Mouse (Mus musculus) heart, embryonic 15.5 days (tissue): Measurements from ENCODE around the gene Rfx2. TPM values are rescaled to one million over a fixed set of nuclear protein-coding genes. Genes with fewer than 3 reads are reported as not detected.

Source experiments
- polyA plus RNA-seq: library from polyadenylated mRNA; unstranded; fragments of >200 nt; fragmentation: Nextera tagmentation; extraction: Ambion mirVana; gene quantifications from 2 replicates; pipeline ENCODE4 v1.2.1, GENCODE M21; 2015

Gene Rfx2
- polyA plus RNA-seq, 1 experiment from 2014 or later: 4.8 TPM

Other genes starting within 250 kb of the Rfx2 start
- gene Safb2, start 246.4 kb downstream of the Rfx2 start, polyA plus RNA-seq: 52.2 and 63.9 TPM in 2 replicates
- 71.2 and 76.0 TPM in 2 replicates for gene Safb, start 246.2 kb downstream of the Rfx2 start, polyA plus RNA-seq
- 289 and 331 TPM in 2 replicates for gene 2410015M20Rik, start 221.2 kb downstream of the Rfx2 start, polyA plus RNA-seq
- 1,116 and 1,311 TPM in 2 replicates for gene Rpl36, start 217.6 kb downstream of the Rfx2 start, polyA plus RNA-seq
- 46.4 and 57.4 TPM in 2 replicates for gene Lonp1, start 204.1 kb downstream of the Rfx2 start, polyA plus RNA-seq
- gene Catsperd, start 202.9 kb downstream of the Rfx2 start, polyA plus RNA-seq: 0.09 and 0.13 TPM in 2 replicates
- gene Ranbp3, start 157.7 kb downstream of the Rfx2 start, polyA plus RNA-seq: 51.9 and 65.2 TPM in 2 replicates
- 912 and 1,025 TPM in 2 replicates for gene Ndufa11, start 113.2 kb downstream of the Rfx2 start, polyA plus RNA-seq
- gene Vmac, start 113.0 kb downstream of the Rfx2 start, polyA plus RNA-seq: 11.6 and 16.5 TPM in 2 replicates
- gene Nrtn, start 73.5 kb downstream of the Rfx2 start, polyA plus RNA-seq: 19.8 and 25.7 TPM in 2 replicates
- gene Dus3l, start 66.3 kb downstream of the Rfx2 start, polyA plus RNA-seq: 28.3 and 37.6 TPM in 2 replicates
- gene Prr22, start 60.8 kb downstream of the Rfx2 start, polyA plus RNA-seq: 0.92 and 1.1 TPM in 2 replicates
- not detected in 2 replicates for gene Acsbg2, start 43.4 kb upstream of the Rfx2 start, polyA plus RNA-seq
- 0.30 and 0.43 TPM in 2 replicates for gene 1700061G19Rik, start 44.5 kb upstream of the Rfx2 start, polyA plus RNA-seq
- 25.8 and 35.3 TPM in 2 replicates for gene Mllt1, start 104.4 kb upstream of the Rfx2 start, polyA plus RNA-seq
- gene Acer1, start 151.1 kb upstream of the Rfx2 start, polyA plus RNA-seq: 0.08 TPM in 1 of 2 replicates, not detected in the other
- 103 and 114 TPM in 2 replicates for gene Clpp, start 159.3 kb upstream of the Rfx2 start, polyA plus RNA-seq
- 52.1 and 52.4 TPM in 2 replicates for gene Alkbh7, start 166.3 kb upstream of the Rfx2 start, polyA plus RNA-seq
- gene Pspn, start 169.0 kb upstream of the Rfx2 start, polyA plus RNA-seq: 0.33 TPM in 1 of 2 replicates, not detected in the other
- 33.7 and 41.1 TPM in 2 replicates for gene Gtf2f1, start 180.3 kb upstream of the Rfx2 start, polyA plus RNA-seq
- gene Gm17949, start 180.5 kb upstream of the Rfx2 start, polyA plus RNA-seq: 0.23 and 0.48 TPM in 2 replicates
- gene Khsrp, start 200.5 kb upstream of the Rfx2 start, polyA plus RNA-seq: 23.3 and 29.3 TPM in 2 replicates
- not detected in 2 replicates for gene Slc25a41, start 210.6 kb upstream of the Rfx2 start, polyA plus RNA-seq
- 0.92 and 2.5 TPM in 2 replicates for gene Crb3, start 228.1 kb upstream of the Rfx2 start, polyA plus RNA-seq
- 14.7 and 18.3 TPM in 2 replicates for gene Slc25a23, start 228.8 kb upstream of the Rfx2 start, polyA plus RNA-seq
- 0.64 and 3.7 TPM in 2 replicates for gene Dennd1c, start 247.5 kb upstream of the Rfx2 start, polyA plus RNA-seq